23 mouse cellular contexts compared by ENCODE assay signal in the genomic region with DNA sequence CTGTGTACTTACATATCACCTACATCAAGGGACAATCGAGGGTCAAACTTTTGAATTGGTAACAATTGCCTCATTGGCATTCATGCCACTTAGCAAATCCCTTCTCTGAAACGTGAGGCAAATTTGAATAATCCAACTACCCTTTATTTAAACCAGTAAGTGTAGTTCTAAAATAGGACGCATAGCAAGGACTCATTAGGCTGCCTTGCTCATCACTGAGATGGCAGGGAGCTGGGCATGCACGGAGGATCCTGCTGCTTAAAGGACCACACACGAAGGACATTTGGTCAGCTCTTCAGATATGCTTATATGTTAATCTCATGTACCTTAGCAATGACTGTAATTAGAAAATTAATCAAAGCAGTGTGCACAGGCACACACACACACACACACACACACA.
DNase-seq lines count a peak whose midpoint lies in the region; ATAC-seq lines count a peak whose summit lies in the region.
"Had no signal": no experiment of that assay in that cellular context is flagged by ENCODE, and none has a peak within 500 bp of the region (broad histone marks: within the 10 kb centered on the region; RNA-seq: fewer than 3 reads in every experiment).

No protein-coding gene starts in this region.

- H3K4me1 ChIP-seq in neural tube, embryonic 13.5 days (replicated peaks), result peaks cover 36% of the 10 kb centered on the region
- H3K4me1 ChIP-seq in neural tube, embryonic 15.5 days, result peaks cover 35% of the 10 kb centered on the region
- peaks cover 20% of the 10 kb centered on the region for H3K4me1 ChIP-seq in midbrain, embryonic 15.5 days
- peaks cover 3% of the 10 kb centered on the region; the same call in 1 of the 2 replicates for H3K4me1 ChIP-seq in liver, embryonic 11.5 days (replicated peaks; ENCODE audit: control insufficient read depth, insufficient read depth, low read length)
- H3K4me1 ChIP-seq: liver, embryonic 13.5 days had no signal

- H3K27ac ChIP-seq in neural tube, embryonic 13.5 days (replicated peaks), result 0 out of 2 replicates have a peak overlapping the region, but pooled peaks have one; percentile 3
- no peak overlapping the region for H3K27ac ChIP-seq in neural tube, embryonic 15.5 days (replicated peaks)
- no peak overlapping the region for H3K27ac ChIP-seq in midbrain, embryonic 15.5 days
- no peak overlapping the region for H3K27ac ChIP-seq in liver, embryonic 11.5 days (ENCODE audit: low read depth, low read length)
- H3K27ac ChIP-seq: gastrocnemius, adult 2 months; limb, embryonic 12.5 days; liver, embryonic 13.5 days; stomach, embryonic 15.5 days had no signal

- no peak overlapping the region for H3K4me3 ChIP-seq in neural tube, embryonic 13.5 days
- H3K4me3 ChIP-seq in neural tube, embryonic 15.5 days (replicated peaks), result no peak overlapping the region
- H3K4me3 ChIP-seq in midbrain, embryonic 15.5 days, result no peak overlapping the region
- H3K4me3 ChIP-seq in liver, embryonic 11.5 days (ENCODE audit: low read depth, low read length), result no peak overlapping the region
- H3K4me3 ChIP-seq: gastrocnemius, adult 2 months; heart, embryonic 12.5 days; limb, embryonic 12.5 days; liver, embryonic 13.5 days; stomach, embryonic 15.5 days had no signal

- H3K9me3 ChIP-seq in neural tube, embryonic 13.5 days, result no peaks in the 10 kb centered on the region
- H3K9me3 ChIP-seq in neural tube, embryonic 15.5 days (replicated peaks), result no peaks in the 10 kb centered on the region
- no peaks in the 10 kb centered on the region for H3K9me3 ChIP-seq in midbrain, embryonic 15.5 days
- H3K9me3 ChIP-seq in liver, embryonic 11.5 days (ENCODE audit: control insufficient read depth, low read length), result no peaks in the 10 kb centered on the region
- H3K9me3 ChIP-seq: heart, embryonic 12.5 days; limb, embryonic 12.5 days; liver, embryonic 13.5 days; stomach, embryonic 15.5 days had no signal

- no peak for ATAC-seq in neural tube, embryonic 13.5 days (ENCODE audit: low read depth)
- no peak for ATAC-seq in neural tube, embryonic 15.5 days (ENCODE audit: low FRiP score)
- peak; percentile 26; the same call in 1 of the 2 replicates for ATAC-seq in midbrain, embryonic 15.5 days (replicated peaks)
- ATAC-seq in liver, embryonic 11.5 days (replicated peaks; ENCODE audit: low FRiP score), result no peak

- peak; percentile 31 for DNase-seq in heart, adult 11 months
- no peak for DNase-seq in heart, postnatal 14 days
- DNase-seq in liver, embryonic 11.5 days (ENCODE audit: low spot score), result no peak
- DNase-seq in cerebellum, postnatal 4 days (ENCODE audit: low spot score in 2 of 2), result no peak
- DNase-seq: adrenal gland, postnatal 25 days; B cell, adult 2 months; cerebellum, adult 11-12 months; cerebellum, postnatal 36 days; gastrocnemius, adult 2 months; kidney, adult 8-10 months; kidney, postnatal 36 days; liver, embryonic 13.5 days; lung, embryonic 14.5 days; lung, postnatal 36 days; right cerebral cortex, postnatal 14 days; thymus, adult 18-20 months; thymus, postnatal 4 days had no signal

- H3K27me3 ChIP-seq in neural tube, embryonic 13.5 days, result no peaks in the 10 kb centered on the region
- no peaks in the 10 kb centered on the region for H3K27me3 ChIP-seq in neural tube, embryonic 15.5 days (replicated peaks)
- no peaks in the 10 kb centered on the region for H3K27me3 ChIP-seq in midbrain, embryonic 15.5 days (replicated peaks)
- no peaks in the 10 kb centered on the region for H3K27me3 ChIP-seq in liver, embryonic 11.5 days (replicated peaks; ENCODE audit: control insufficient read depth, insufficient read depth, low read length)
- H3K27me3 ChIP-seq: heart, embryonic 12.5 days; limb, embryonic 12.5 days; liver, embryonic 13.5 days; stomach, embryonic 15.5 days had no signal

- no peak overlapping the region for H3K4me2 ChIP-seq in neural tube, embryonic 13.5 days
- no peak overlapping the region for H3K4me2 ChIP-seq in neural tube, embryonic 15.5 days
- no peak overlapping the region for H3K4me2 ChIP-seq in midbrain, embryonic 15.5 days
- no peak overlapping the region for H3K4me2 ChIP-seq in liver, embryonic 11.5 days
- H3K4me2 ChIP-seq: heart, embryonic 12.5 days; limb, embryonic 12.5 days; liver, embryonic 13.5 days; lung, embryonic 14.5 days; stomach, embryonic 15.5 days had no signal

- WGBS in neural tube, embryonic 13.5 days, result 46% methylated on average over 5 of the region's 5 CpGs
- WGBS in neural tube, embryonic 15.5 days, result 34% methylated on average over 5 of the region's 5 CpGs
- 23% methylated on average over 5 of the region's 5 CpGs for WGBS in midbrain, embryonic 15.5 days
- WGBS in liver, embryonic 11.5 days, result 83% methylated on average over 5 of the region's 5 CpGs

- no peak overlapping the region for H3K9ac ChIP-seq in neural tube, embryonic 13.5 days
- no peak overlapping the region for H3K9ac ChIP-seq in neural tube, embryonic 15.5 days (replicated peaks)
- no peak overlapping the region for H3K9ac ChIP-seq in midbrain, embryonic 15.5 days
- no peak overlapping the region for H3K9ac ChIP-seq in liver, embryonic 11.5 days (ENCODE audit: low read depth, low read length)
- H3K9ac ChIP-seq: heart, embryonic 12.5 days; limb, embryonic 12.5 days; liver, embryonic 13.5 days; lung, embryonic 14.5 days; stomach, embryonic 15.5 days had no signal

- intact Hi-C loops in heart, postnatal 14 days (cut with DNase I), result no loop called here

- H3K36me3 ChIP-seq in neural tube, embryonic 13.5 days, result 0 out of 2 replicates have a peak, but pooled peaks cover 7% of the 10 kb centered on the region
- H3K36me3 ChIP-seq in neural tube, embryonic 15.5 days, result 0 out of 2 replicates have a peak, but pooled peaks cover 4% of the 10 kb centered on the region
- H3K36me3 ChIP-seq in midbrain, embryonic 15.5 days (replicated peaks), result no peaks in the 10 kb centered on the region
- no peaks in the 10 kb centered on the region for H3K36me3 ChIP-seq in liver, embryonic 11.5 days (ENCODE audit: control insufficient read depth, insufficient read depth, low read length)
- H3K36me3 ChIP-seq: liver, embryonic 13.5 days; stomach, embryonic 15.5 days had no signal
